Comparison of ENCODE assay signal across 17 mouse cellular contexts in the genomic region with DNA sequence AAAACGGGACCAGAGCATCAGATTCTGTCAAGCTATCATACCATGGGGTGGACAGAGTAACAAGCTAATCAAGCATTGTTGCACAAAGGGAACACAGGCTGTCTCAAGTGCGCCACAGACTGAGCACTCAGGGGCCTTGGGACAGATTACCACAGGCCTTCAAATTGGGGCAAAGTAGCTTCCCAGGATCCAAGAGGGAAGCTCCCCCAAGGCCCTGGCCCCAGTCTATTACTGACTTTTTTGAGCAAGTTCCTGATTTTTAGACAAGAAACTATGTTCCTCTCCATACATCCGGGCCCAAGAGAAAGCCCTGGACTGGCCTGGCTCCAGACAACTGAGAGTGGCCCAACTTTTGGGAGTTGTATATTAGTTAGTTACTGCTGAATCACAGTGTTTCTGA. TPM values are rescaled to one million over a fixed set of nuclear protein-coding genes. Genes with fewer than 3 reads are reported as not detected.
"Had no signal": no experiment of that assay in that cellular context is flagged by ENCODE, and none has a peak within 500 bp of the region (broad histone marks: within the 10 kb centered on the region; RNA-seq: fewer than 3 reads in every experiment).

No protein-coding gene starts in this region.

- H3K4me3 ChIP-seq: liver, embryonic 15.5 days; lung, embryonic 15.5 days; midbrain, embryonic 13.5 days; myocyte; neural tube, embryonic 12.5 days; stomach, embryonic 15.5 days had no signal

- DNase-seq: liver, postnatal 0 days; lung, adult 2 months; lung, postnatal 10 days; right cerebral cortex, postnatal 14 days; thymus, adult 2 months; thymus, postnatal 25 days; thymus, postnatal 4 days had no signal

- H3K4me1 ChIP-seq: liver, embryonic 15.5 days; midbrain, embryonic 13.5 days; neural tube, embryonic 12.5 days; stomach, embryonic 15.5 days had no signal

- H3K27ac ChIP-seq: liver, embryonic 15.5 days; lung, embryonic 15.5 days; macrophage; midbrain, embryonic 13.5 days; neural tube, embryonic 12.5 days; stomach, embryonic 15.5 days; stomach, postnatal 0 days had no signal

RNA-seq across cellular contexts. Expression of gene Flvcr2, which starts 35.3 kb away (rescaled TPM):
- total RNA-seq: megakaryocyte progenitor cell, adult 5-6 weeks; neutrophil, adult 5-6 weeks had no signal
